Mouse (Mus musculus) kidney, adult 2 months (tissue): ENCODE data around the gene Ltbp3. TPM values are rescaled to one million over a fixed set of nuclear protein-coding genes. Genes with fewer than 3 reads are reported as not detected.
A peak's percentile ranks its signal among the peaks of the same experiment; 100 is the strongest.

ENCODE experiments used
- DNase-seq: peaks from one replicate; pipeline ENCODE4 v3.0.0; 2021
- H3K27ac ChIP-seq: fragments of 200-500 bp; 2 replicates; pipeline ENCODE4 v1.5.1; 2012; ENCODE audit warnings: low read depth, low read length, control low read depth, inconsistent platforms; ENCODE audit not compliant: insufficient read depth
- H3K27me3 ChIP-seq: fragments of 200-500 bp; replicated peaks from 2 replicates; pipeline ENCODE4 v1.6.1; 2012; ENCODE audit warnings: mild to moderate bottlenecking, moderate library complexity, low read length, inconsistent platforms; ENCODE audit not compliant: control insufficient read depth, insufficient read depth
- H3K36me3 ChIP-seq: fragments of 200-500 bp; 2 replicates; pipeline ENCODE4 v1.6.1; 2012; ENCODE audit warnings: mild to moderate bottlenecking, moderate library complexity, low read length, inconsistent platforms; ENCODE audit not compliant: control insufficient read depth, insufficient read depth
- H3K4me1 ChIP-seq: fragments of 200-500 bp; 2 replicates; pipeline ENCODE4 v1.6.1; 2011; ENCODE audit warnings: low read length; ENCODE audit not compliant: control insufficient read depth, insufficient read depth
- H3K4me3 ChIP-seq: fragments of 200-500 bp; 2 replicates; pipeline ENCODE4 v1.5.1; 2011; ENCODE audit warnings: mild to moderate bottlenecking, low read depth, low read length, control low read depth; ENCODE audit not compliant: insufficient read depth
- CTCF ChIP-seq: fragments of 200-500 bp; conservative IDR thresholded peaks from 2 replicates; pipeline ENCODE4 v1.5.1; 2011; ENCODE audit warnings: low read depth, mild to moderate bottlenecking, control low read depth, low read length, moderate library complexity, mixed read lengths; ENCODE audit not compliant: insufficient read depth, insufficient read length
- POLR2A ChIP-seq: fragments of 200-500 bp; IDR thresholded peaks from one replicate; pipeline ENCODE4 v1.6.1; 2011; ENCODE audit warnings: low read depth, low read length, control low read depth
- WGBS: fragments of 180-500 bp; shearing (Covaris S2); methylation state at CpG from one replicate; pipeline ENCODE4 v1.1.7; 2018; 5-methylcytosine and 5-hydroxymethylcytosine counted together
- polyA plus RNA-seq: library from polyadenylated mRNA; depleted of rRNA; stranded (reverse); fragments of >200 nt; gene quantifications from 2 replicates; pipeline ENCODE4 v1.2.3, GENCODE M21; 2012

Ltbp3 gene
- polyA plus RNA-seq, 1 experiment = 52.8 TPM

DNA sequence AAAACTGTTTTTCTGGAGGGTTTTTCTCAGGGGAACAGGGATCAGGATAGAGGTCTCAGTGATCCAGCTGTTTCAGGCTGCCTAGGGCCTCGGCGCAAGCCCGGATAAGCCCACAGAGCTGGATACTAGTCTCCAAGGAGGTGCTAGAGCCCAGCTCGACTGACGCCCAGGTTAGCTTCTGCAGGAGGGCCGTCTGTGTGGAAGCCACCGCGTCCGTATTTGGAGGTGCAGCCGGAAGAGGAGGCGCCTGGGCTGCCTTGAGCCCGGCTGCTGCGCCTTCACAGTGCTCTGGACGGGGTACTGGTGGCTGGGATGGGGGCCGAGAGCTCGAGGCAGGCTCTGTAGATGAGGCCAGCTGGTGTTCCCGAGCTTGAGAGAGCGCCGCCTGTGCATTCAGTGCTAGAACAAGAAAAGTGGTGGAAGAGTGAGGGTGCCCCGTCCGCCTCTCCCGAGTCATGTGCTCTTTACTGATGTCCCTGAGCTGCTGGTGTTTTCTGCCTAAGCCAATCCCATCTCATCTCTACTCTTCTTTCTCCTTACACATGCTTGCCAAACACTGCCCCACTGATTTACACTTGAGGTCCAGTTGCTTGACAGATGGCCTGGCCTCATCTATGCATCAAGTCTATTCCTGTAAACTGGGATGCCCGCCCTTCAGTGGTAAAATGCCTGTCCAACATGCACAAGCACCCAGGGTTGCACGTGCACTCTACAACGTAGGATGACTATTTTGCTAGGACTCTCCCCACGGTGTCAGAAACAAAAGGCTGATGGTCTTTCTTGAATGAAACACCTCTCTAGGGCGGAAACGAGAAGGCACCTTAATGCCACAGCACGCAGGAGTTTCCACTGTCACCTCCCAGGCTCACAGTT lies 10.2 kb upstream of the Ltbp3 start:
- 77% methylated on average over 29 of the region's 29 CpGs for WGBS
- no peaks in the 10 kb centered on the region for H3K36me3 ChIP-seq
- H3K4me3 ChIP-seq = peak overlapping the region; percentile 68
- no peak for TF ChIP-seq CTCF
- no peak for TF ChIP-seq POLR2A
- DNase-seq = no peak
- H3K27me3 ChIP-seq = no peaks in the 10 kb centered on the region
- no peak overlapping the region for H3K27ac ChIP-seq
- H3K4me1 ChIP-seq = peaks cover 17% of the 10 kb centered on the region; the same call in 1 of the 2 replicates

DNA sequence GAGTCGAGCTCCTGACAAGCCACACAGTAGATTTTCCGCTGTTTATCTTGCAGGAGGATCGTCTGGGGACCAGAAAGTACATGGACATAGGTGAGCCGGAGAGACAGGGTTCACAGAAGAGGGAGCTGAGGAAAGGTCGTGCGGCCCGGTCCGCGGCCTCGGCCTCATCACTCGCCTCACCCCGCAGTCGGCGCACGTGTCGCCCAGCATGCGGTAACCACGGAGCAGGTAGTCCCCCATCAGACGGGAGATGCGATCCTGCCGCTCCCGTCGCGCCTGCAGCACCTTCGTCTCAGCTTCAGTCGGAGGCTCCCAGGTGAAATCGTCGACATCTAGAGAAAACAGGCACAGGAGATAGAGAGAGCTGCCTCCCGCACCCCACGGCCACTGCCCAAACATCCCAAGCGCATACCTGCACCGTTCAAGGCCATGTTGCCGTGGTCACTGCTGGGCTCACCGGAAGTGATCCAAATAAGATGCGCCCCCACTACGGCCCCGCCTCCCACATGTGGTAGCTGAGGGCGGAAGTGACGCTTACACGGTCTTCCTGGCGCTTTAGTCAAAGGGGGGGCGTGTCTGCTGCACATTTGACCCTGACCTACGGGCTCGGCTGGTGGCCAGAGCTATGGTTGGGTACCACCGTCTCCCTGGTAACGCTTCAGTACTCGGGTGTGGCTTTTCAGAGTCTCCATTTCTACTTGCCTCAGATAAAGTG lies 9.3 kb upstream of the Ltbp3 start:
- Histone ChIP-seq H3K4me1 (peaks cover 17% of the 10 kb centered on the region; the same call in 1 of the 2 replicates), H3K27ac (no peak overlapping the region), H3K27me3 (no peaks in the 10 kb centered on the region), H3K4me3 (peak overlapping the region; percentile 68), H3K36me3 (no peaks in the 10 kb centered on the region)
- peak; percentile 97 for DNase-seq
- peak; percentile 41 for TF ChIP-seq POLR2A
- TF ChIP-seq CTCF = no peak
- under 1% methylated on average over 47 of the region's 47 CpGs for WGBS

DNA sequence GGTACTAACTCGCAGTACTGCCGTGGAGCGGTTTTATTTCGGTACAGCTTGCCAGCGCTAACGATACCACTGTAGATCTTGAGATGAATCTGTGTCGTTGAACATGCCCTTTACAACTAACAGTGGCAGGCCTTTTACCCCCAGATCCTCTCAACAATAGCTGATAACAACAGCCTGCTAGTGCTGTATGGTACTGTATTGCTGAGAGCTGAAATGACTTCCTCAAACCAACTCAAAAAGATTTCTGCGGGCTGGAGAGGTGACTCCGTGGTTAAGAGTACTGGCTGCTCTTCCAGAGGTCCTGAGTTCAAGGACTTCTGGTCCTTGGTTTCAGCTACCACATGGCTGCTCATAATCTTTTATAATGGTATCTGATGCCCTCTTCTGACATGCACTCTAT lies 6.4 kb upstream of the Ltbp3 start:
- no peak for TF ChIP-seq POLR2A
- Histone ChIP-seq H3K4me3 (no peak overlapping the region), H3K27ac (no peak overlapping the region), H3K4me1 (peaks cover 8% of the 10 kb centered on the region; the same call in 1 of the 2 replicates), H3K27me3 (no peaks in the 10 kb centered on the region), H3K36me3 (no peaks in the 10 kb centered on the region)
- 77% methylated on average over 9 of the region's 9 CpGs for WGBS
- DNase-seq = no peak

DNA sequence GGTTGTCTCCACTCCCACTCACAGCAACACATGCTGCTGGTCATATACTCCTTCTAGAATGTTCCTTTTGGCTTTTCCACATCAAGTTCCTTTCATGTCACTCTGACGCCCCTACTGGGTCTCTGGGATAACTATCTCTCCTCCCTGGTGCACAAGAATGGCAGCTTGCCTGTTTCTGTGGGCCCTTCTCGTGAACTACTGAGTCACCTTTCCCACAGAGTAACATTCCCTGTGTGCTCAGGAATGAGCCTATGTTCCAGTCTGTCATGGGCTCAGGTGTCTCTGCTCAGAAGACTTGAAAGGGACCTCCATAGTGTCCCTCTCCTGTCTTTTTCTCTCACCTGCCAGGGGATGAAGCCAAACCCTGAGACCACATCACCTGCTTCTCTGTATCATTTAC lies 1.3 kb upstream of the Ltbp3 start:
- Histone ChIP-seq H3K4me1 (0 out of 2 replicates have a peak, but pooled peaks cover 3% of the 10 kb centered on the region), H3K27me3 (no peaks in the 10 kb centered on the region), H3K4me3 (no peak overlapping the region), H3K27ac (no peak overlapping the region), H3K36me3 (no peaks in the 10 kb centered on the region)
- no peak for DNase-seq
- WGBS = 76% methylated on average over 2 of the region's 2 CpGs
- TF ChIP-seq POLR2A (no peak), CTCF (no peak)

DNA sequence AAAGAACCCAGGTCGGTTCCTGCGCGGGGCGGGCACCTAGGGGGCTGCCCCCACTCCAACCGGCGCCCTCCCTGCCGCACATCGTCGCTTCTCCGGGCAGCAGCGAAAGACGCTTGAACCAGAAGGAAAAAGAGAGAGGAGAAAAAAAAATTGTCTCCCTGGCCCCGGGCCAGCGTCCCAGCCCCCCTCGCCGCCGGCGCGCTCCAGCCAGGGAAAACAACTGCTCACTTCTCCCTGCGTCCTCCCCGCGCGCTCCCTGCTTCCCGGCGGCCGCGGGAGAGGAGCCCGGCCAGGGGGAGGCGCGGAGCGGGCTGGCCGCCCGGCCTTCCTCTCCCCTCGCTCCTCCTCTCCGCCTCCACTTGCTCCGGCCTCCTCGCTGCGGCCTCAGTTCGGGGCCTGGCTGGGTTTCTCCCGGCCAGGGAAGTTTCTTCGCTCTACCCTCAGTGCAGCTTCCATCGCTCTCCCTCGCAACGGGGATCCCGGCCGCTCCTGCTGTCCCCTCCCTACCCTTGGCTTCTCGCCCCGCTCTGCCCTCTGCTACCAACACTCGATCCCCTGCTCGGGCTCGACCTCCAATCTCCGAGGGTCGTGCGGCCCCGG lies 1.0 kb downstream of the Ltbp3 start:
- DNase-seq = peak; percentile 80
- H3K27me3 ChIP-seq = no peaks in the 10 kb centered on the region
- TF ChIP-seq POLR2A (no peak), CTCF (no peak)
- H3K36me3 ChIP-seq = no peaks in the 10 kb centered on the region
- H3K4me1 ChIP-seq = 0 out of 2 replicates have a peak, but pooled peaks cover 3% of the 10 kb centered on the region
- H3K4me3 ChIP-seq = peak overlapping the region; percentile 72
- peak overlapping the region; percentile 67 for H3K27ac ChIP-seq
- 2% methylated on average over 54 of the region's 55 CpGs for WGBS

DNA sequence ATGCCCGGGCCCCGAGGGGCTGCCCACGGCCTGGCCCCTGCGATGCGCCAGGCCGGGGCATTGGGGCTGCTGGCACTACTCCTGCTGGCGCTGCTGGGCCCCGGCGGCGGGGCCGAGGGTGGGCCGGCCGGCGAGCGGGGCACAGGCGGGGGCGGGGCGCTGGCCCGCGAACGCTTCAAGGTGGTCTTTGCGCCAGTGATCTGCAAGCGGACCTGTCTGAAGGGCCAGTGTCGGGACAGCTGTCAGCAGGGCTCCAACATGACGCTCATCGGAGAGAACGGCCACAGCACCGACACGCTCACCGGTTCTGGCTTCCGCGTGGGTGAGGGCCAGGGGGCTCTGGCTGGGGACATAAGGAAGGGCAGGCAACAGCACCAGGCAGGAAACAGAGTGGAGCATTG lies 1.5 kb downstream of the Ltbp3 start:
- no peak for DNase-seq
- no peak for TF ChIP-seq POLR2A
- TF ChIP-seq CTCF = no peak
- H3K4me3 ChIP-seq = peak overlapping the region; percentile 72
- H3K27me3 ChIP-seq = no peaks in the 10 kb centered on the region
- H3K36me3 ChIP-seq = no peaks in the 10 kb centered on the region
- H3K4me1 ChIP-seq = 0 out of 2 replicates have a peak, but pooled peaks cover 3% of the 10 kb centered on the region
- 6% methylated on average over 32 of the region's 32 CpGs for WGBS
- peak overlapping the region; percentile 67 for H3K27ac ChIP-seq
